Mouse (Mus musculus): Measurements from ENCODE around the gene Svop. TPM values are rescaled to one million over a fixed set of nuclear protein-coding genes. Genes with fewer than 3 reads are reported as not detected.

Gene Svop
- total and polyA plus RNA-seq, 3 experiments, result 0.31 to 0.51 (median 0.38) TPM

GRCm38 (mm10) chr5:113986182-113986961, 105.0 kb downstream of the Svop start:
- no peaks in the 10 kb centered on the region for H3K9me3 ChIP-seq (replicated peaks; ENCODE audit: low read length)
- peaks cover 16 to 81% of the 10 kb centered on the region in 2 experiments for H3K4me1 ChIP-seq (ENCODE audit: control insufficient read depth in 1 of 2, insufficient read depth in 2 of 2)
- in situ Hi-C loops (cut with MboI; ENCODE audit: low pct_ligation_motif_present, low pct_unique_long_range_greater_than_20kb, low sequenced_read_pairs) (no loop called here), dilution Hi-C loops (cut with MboI; ENCODE audit: extremely low pct_ligation_motif_present, extremely low pct_unique_long_range_greater_than_20kb, low sequenced_read_pairs) (no loop called here)
- no peak overlapping the region for H3K4me3 ChIP-seq (replicated peaks in 1 of 3; ENCODE audit: low read depth in 2 of 3, low read length in 2 of 3, poor library complexity in 1 of 3)
- H3K36me3 ChIP-seq (replicated peaks in 1 of 2; ENCODE audit: control insufficient read depth in 1 of 2, insufficient read depth in 1 of 2, low read length in 1 of 2), result peaks cover 13 to 70% of the 10 kb centered on the region in 2 experiments
- no peak overlapping the region for H3K27ac ChIP-seq (ENCODE audit: insufficient read depth, low read depth)
- no peak overlapping the region for H3K4me2 ChIP-seq (ENCODE audit: insufficient read depth, low read depth, poor library complexity, severe bottlenecking)
- H3K79me2 ChIP-seq (replicated peaks; ENCODE audit: control insufficient read depth, extremely low read depth, insufficient read depth, poor library complexity, severe bottlenecking), result peaks cover 4% of the 10 kb centered on the region; the same call in 1 of the 2 replicates
- no peak for DNase-seq (ENCODE audit: extremely low read depth)
- TF ChIP-seq PAX5 (IDR thresholded peaks at IDR 0.05; ENCODE audit: low read length) (no peak), JUND (conservative IDR thresholded peaks at IDR 0.05; ENCODE audit: low read depth, low read length) (no peak), MAZ (IDR thresholded peaks at IDR 0.05; ENCODE audit: low read depth, low read length) (no peak), CTCF (conservative IDR thresholded peaks at IDR 0.05 in 1 of 2, IDR thresholded peaks at IDR 0.05 in 1 of 2; ENCODE audit: low read depth in 2 of 2, low read length in 2 of 2) (no peak), ZNF384 (IDR thresholded peaks at IDR 0.05; ENCODE audit: low read depth, low read length) (no peak), GABPA (IDR thresholded peaks at IDR 0.05; ENCODE audit: insufficient replicate concordance, low read depth, low read length) (no peak)
- H3K27me3 ChIP-seq (replicated peaks), result no peaks in the 10 kb centered on the region
- H3K9ac ChIP-seq (ENCODE audit: insufficient read depth, low read depth), result no peak overlapping the region

GRCm38 (mm10) chr5:113985737-113986136, 105.6 kb downstream of the Svop start:
- in situ Hi-C loops (cut with MboI; ENCODE audit: low pct_ligation_motif_present, low pct_unique_long_range_greater_than_20kb, low sequenced_read_pairs), result no loop called here
- Histone ChIP-seq H3K79me2 (replicated peaks; ENCODE audit: control insufficient read depth, extremely low read depth, insufficient read depth, poor library complexity, severe bottlenecking) (no peaks in the 10 kb centered on the region), H3K4me3 (replicated peaks in 1 of 3; ENCODE audit: low read depth in 2 of 3, low read length in 2 of 3, poor library complexity in 1 of 3) (no peak overlapping the region), H3K4me2 (ENCODE audit: insufficient read depth, low read depth, poor library complexity, severe bottlenecking) (no peak overlapping the region), H3K36me3 (replicated peaks in 1 of 2; ENCODE audit: control insufficient read depth in 1 of 2, insufficient read depth in 1 of 2, low read length in 1 of 2) (peaks cover 15 to 66% of the 10 kb centered on the region in 2 experiments), H3K27ac (ENCODE audit: insufficient read depth, low read depth) (no peak overlapping the region), H3K27me3 (replicated peaks) (no peaks in the 10 kb centered on the region), H3K9ac (ENCODE audit: insufficient read depth, low read depth) (no peak overlapping the region), H3K4me1 (ENCODE audit: control insufficient read depth in 1 of 2, insufficient read depth in 2 of 2) (peaks cover 18 to 81% of the 10 kb centered on the region in 2 experiments), H3K9me3 (replicated peaks; ENCODE audit: low read length) (no peaks in the 10 kb centered on the region)
- DNase-seq (ENCODE audit: extremely low read depth), result peak; percentile 46
- dilution Hi-C loops (cut with MboI; ENCODE audit: extremely low pct_ligation_motif_present, extremely low pct_unique_long_range_greater_than_20kb, low sequenced_read_pairs), result no loop called here
- TF ChIP-seq HCFC1 (IDR thresholded peaks at IDR 0.05; ENCODE audit: low read depth, low read length) (no peak), RAD21 (IDR thresholded peaks at IDR 0.05; ENCODE audit: low read depth, low read length) (no peak), USF2 (conservative IDR thresholded peaks at IDR 0.05; ENCODE audit: low read depth, low read length) (no peak), SIN3A (IDR thresholded peaks at IDR 0.05; ENCODE audit: low read length) (0 out of 2 replicates have a peak, but pooled peaks have one; percentile 23), MXI1 (IDR thresholded peaks at IDR 0.05; ENCODE audit: low read depth, low read length) (no peak)

GRCm38 (mm10) chr5:113984025-113984740, 107.2 kb downstream of the Svop start:
- TF ChIP-seq TBP (conservative IDR thresholded peaks at IDR 0.05; ENCODE audit: low read depth, low read length) (no peak), CHD1 (IDR thresholded peaks at IDR 0.05; ENCODE audit: low read depth, low read length) (no peak), ZKSCAN1 (IDR thresholded peaks at IDR 0.05; ENCODE audit: borderline replicate concordance, low read depth, low read length) (no peak), RAD21 (IDR thresholded peaks at IDR 0.05; ENCODE audit: low read depth, low read length) (no peak), KAT2A (IDR thresholded peaks at IDR 0.05; ENCODE audit: insufficient replicate concordance, low read length) (no peak), HCFC1 (IDR thresholded peaks at IDR 0.05; ENCODE audit: low read depth, low read length) (no peak), USF1 (IDR thresholded peaks at IDR 0.05; ENCODE audit: low read depth, low read length) (no peak), POLR2A (IDR thresholded peaks at IDR 0.05; ENCODE audit: low read depth, low read length) (no peak), NELFE (IDR thresholded peaks at IDR 0.05; ENCODE audit: low read depth, low read length) (no peak), SMC3 (IDR thresholded peaks at IDR 0.05; ENCODE audit: low read depth, low read length) (no peak)
- peaks cover 11 to 56% of the 10 kb centered on the region in 2 experiments for H3K36me3 ChIP-seq (replicated peaks in 1 of 2; ENCODE audit: control insufficient read depth in 1 of 2, insufficient read depth in 1 of 2, low read length in 1 of 2)
- H3K4me3 ChIP-seq (replicated peaks in 1 of 3; ENCODE audit: low read depth in 2 of 3, low read length in 2 of 3, poor library complexity in 1 of 3), result no peak overlapping the region
- no peak overlapping the region for H3K9ac ChIP-seq (ENCODE audit: insufficient read depth, low read depth)
- in situ Hi-C loops (cut with MboI; ENCODE audit: low pct_ligation_motif_present, low pct_unique_long_range_greater_than_20kb, low sequenced_read_pairs) (no loop called here), dilution Hi-C loops (cut with MboI; ENCODE audit: extremely low pct_ligation_motif_present, extremely low pct_unique_long_range_greater_than_20kb, low sequenced_read_pairs) (no loop called here)
- H3K27me3 ChIP-seq (replicated peaks), result no peaks in the 10 kb centered on the region
- peaks cover 22 to 82% of the 10 kb centered on the region in 2 experiments for H3K4me1 ChIP-seq (ENCODE audit: control insufficient read depth in 1 of 2, insufficient read depth in 2 of 2)
- H3K4me2 ChIP-seq (ENCODE audit: insufficient read depth, low read depth, poor library complexity, severe bottlenecking), result no peak overlapping the region
- DNase-seq (ENCODE audit: extremely low read depth), result no peak
- H3K79me2 ChIP-seq (replicated peaks; ENCODE audit: control insufficient read depth, extremely low read depth, insufficient read depth, poor library complexity, severe bottlenecking), result no peaks in the 10 kb centered on the region
- no peak overlapping the region for H3K27ac ChIP-seq (ENCODE audit: insufficient read depth, low read depth)
- H3K9me3 ChIP-seq (replicated peaks; ENCODE audit: low read length), result no peaks in the 10 kb centered on the region
